Mouse (Mus musculus) liver, embryonic 13.5 days (tissue): ENCODE measurements around the gene F830045P16Rik. TPM values are rescaled to one million over a fixed set of nuclear protein-coding genes. Genes with fewer than 3 reads are reported as not detected.
"Not testable (repeated sequence)": the region's sequence is repeated elsewhere in the genome, so short reads cannot be mapped to it uniquely, and the experiment has no call there.

Experiments
- ATAC-seq: fragments of 200-750 bp; cut with Nextera tagmentation; 2 replicates; pipeline ENCODE4 v1.8.0; 2017; ENCODE audit warnings: low read depth, mild to moderate bottlenecking, moderate number of reproducible peaks, moderate library complexity
- DNase-seq: peaks from one replicate; pipeline ENCODE4 v3.0.0; 2022
- H3K27ac ChIP-seq: fragments of 300-500 bp; sonication (generic); 2 replicates; pipeline ENCODE4 v1.5.1; 2015; ENCODE audit warnings: moderate library complexity, mild to moderate bottlenecking, inconsistent platforms
- H3K27me3 ChIP-seq: fragments of 300-500 bp; sonication (generic); 2 replicates; pipeline ENCODE4 v1.6.1; 2015; ENCODE audit warnings: mild to moderate bottlenecking, inconsistent platforms
- H3K36me3 ChIP-seq: fragments of 300-500 bp; sonication (generic); 2 replicates; pipeline ENCODE4 v1.6.1; 2015; ENCODE audit warnings: mild to moderate bottlenecking, inconsistent platforms
- H3K4me1 ChIP-seq: fragments of 300-500 bp; sonication (generic); replicated peaks from 2 replicates; pipeline ENCODE4 v1.6.1; 2015; ENCODE audit warnings: inconsistent platforms
- H3K4me2 ChIP-seq: fragments of 300-500 bp; sonication (generic); 2 replicates; pipeline ENCODE4 v1.6.1; 2015; ENCODE audit warnings: inconsistent platforms, mild to moderate bottlenecking, moderate library complexity
- H3K4me3 ChIP-seq: fragments of 300-500 bp; sonication (generic); replicated peaks from 2 replicates; pipeline ENCODE4 v1.5.1; 2015; ENCODE audit warnings: mild to moderate bottlenecking, inconsistent platforms
- H3K9ac ChIP-seq: fragments of 300-500 bp; sonication (generic); 2 replicates; pipeline ENCODE4 v1.6.1; 2015; ENCODE audit warnings: mild to moderate bottlenecking, inconsistent platforms
- H3K9me3 ChIP-seq: fragments of 300-500 bp; sonication (generic); replicated peaks from 2 replicates; pipeline ENCODE4 v1.6.1; 2016; ENCODE audit warnings: inconsistent platforms
- WGBS: fragments of 180-500 bp; shearing (Covaris S2); methylation state at CpG from one replicate; pipeline ENCODE4 v1.1.7; 2015; ENCODE audit not compliant: insufficient replicate concordance; 5-methylcytosine and 5-hydroxymethylcytosine counted together
- polyA plus RNA-seq: library from polyadenylated mRNA; unstranded; fragments of >200 nt; fragmentation: Nextera tagmentation; extraction: Ambion mirVana; gene quantifications from 2 replicates; pipeline ENCODE4 v1.2.1, GENCODE M21; 2015

The F830045P16Rik gene
- polyA plus RNA-seq, 1 experiment from 2014 or later = not detected

GRCm38 (mm10) chr2:129470839-129471238, 65.6 kb downstream of the F830045P16Rik start:
- H3K9me3 ChIP-seq = no peaks in the 10 kb centered on the region
- no peaks in the 10 kb centered on the region for H3K36me3 ChIP-seq
- ATAC-seq = peak; percentile 53; the same call in 1 of the 2 replicates
- no peak overlapping the region for H3K9ac ChIP-seq
- DNase-seq = no peak
- H3K4me3 ChIP-seq = no peak overlapping the region
- no peaks in the 10 kb centered on the region for H3K27me3 ChIP-seq
- peaks cover 5% of the 10 kb centered on the region; the same call in 1 of the 2 replicates for H3K4me1 ChIP-seq
- H3K27ac ChIP-seq = no peak overlapping the region
- WGBS = 25% methylated on average over 2 of the region's 2 CpGs
- no peak overlapping the region for H3K4me2 ChIP-seq

GRCm38 (mm10) chr2:129438772-129439171, 97.6 kb downstream of the F830045P16Rik start:
- H3K36me3 ChIP-seq, H3K4me3 ChIP-seq, H3K27me3 ChIP-seq, H3K9me3 ChIP-seq, H3K4me2 ChIP-seq, H3K4me1 ChIP-seq, DNase-seq, H3K9ac ChIP-seq, ATAC-seq, H3K27ac ChIP-seq: not testable (repeated sequence)
- WGBS = 59% methylated on average over 1 of the region's 1 CpGs

- Histone ChIP-seq H3K4me1 (no peaks in the 10 kb centered on the region), H3K27me3 (no peaks in the 10 kb centered on the region), H3K4me2 (no peak overlapping the region), H3K9ac (no peak overlapping the region), H3K4me3 (no peak overlapping the region), H3K9me3 (no peaks in the 10 kb centered on the region), H3K27ac (no peak overlapping the region), H3K36me3 (no peaks in the 10 kb centered on the region)
- ATAC-seq (no peak), DNase-seq (no peak)
- WGBS = 29% methylated on average over 1 of the region's 1 CpGs
Observed at GRCm38 (mm10) chr2:129435154-129435553, 101.2 kb downstream of the F830045P16Rik start.

GRCm38 (mm10) chr2:129423741-129424140, 112.7 kb downstream of the F830045P16Rik start:
- no peak for DNase-seq

GRCm38 (mm10) chr2:129420897-129421561, 115.4 kb downstream of the F830045P16Rik start:
- Histone ChIP-seq H3K4me3 (no peak overlapping the region), H3K4me1 (peaks cover 3% of the 10 kb centered on the region; the same call in 1 of the 2 replicates), H3K36me3 (no peaks in the 10 kb centered on the region), H3K27ac (no peak overlapping the region), H3K9ac (no peak overlapping the region), H3K9me3 (no peaks in the 10 kb centered on the region), H3K27me3 (no peaks in the 10 kb centered on the region), H3K4me2 (no peak overlapping the region)
- 28% methylated on average over 10 of the region's 10 CpGs for WGBS
- peak; percentile 86 for ATAC-seq
- DNase-seq = peak; percentile 22

More at GRCm38 (mm10) chr2:129423741-129424140, 112.7 kb downstream of the F830045P16Rik start:
- Histone ChIP-seq H3K4me3 (no peak overlapping the region), H3K27ac (no peak overlapping the region), H3K9ac (no peak overlapping the region), H3K36me3 (no peaks in the 10 kb centered on the region), H3K27me3 (no peaks in the 10 kb centered on the region), H3K4me2 (no peak overlapping the region), H3K4me1 (peaks cover 3% of the 10 kb centered on the region; the same call in 1 of the 2 replicates), H3K9me3 (no peaks in the 10 kb centered on the region)
- WGBS = 61% methylated on average over 3 of the region's 3 CpGs
- no peak for ATAC-seq

GRCm38 (mm10) chr2:129419361-129419880, 117.0 kb downstream of the F830045P16Rik start:
- 76% methylated on average over 3 of the region's 3 CpGs for WGBS
- Histone ChIP-seq H3K27ac (no peak overlapping the region), H3K4me1 (peaks cover 3% of the 10 kb centered on the region; the same call in 1 of the 2 replicates), H3K4me2 (no peak overlapping the region), H3K36me3 (no peaks in the 10 kb centered on the region), H3K9ac (no peak overlapping the region), H3K27me3 (no peaks in the 10 kb centered on the region), H3K9me3 (no peaks in the 10 kb centered on the region), H3K4me3 (no peak overlapping the region)
- DNase-seq (no peak), ATAC-seq (no peak)

GRCm38 (mm10) chr2:129414593-129414992, 121.8 kb downstream of the F830045P16Rik start:
- no peak overlapping the region for H3K27ac ChIP-seq
- H3K9ac ChIP-seq = no peak overlapping the region
- H3K36me3 ChIP-seq = no peaks in the 10 kb centered on the region
- 59% methylated on average over 3 of the region's 3 CpGs for WGBS
- H3K4me1 ChIP-seq = no peaks in the 10 kb centered on the region
- H3K4me3 ChIP-seq = no peak overlapping the region
- H3K9me3 ChIP-seq = no peaks in the 10 kb centered on the region
- DNase-seq (no peak), ATAC-seq (no peak)
- H3K27me3 ChIP-seq = no peaks in the 10 kb centered on the region
- H3K4me2 ChIP-seq = no peak overlapping the region

- no peaks in the 10 kb centered on the region for H3K4me1 ChIP-seq
- H3K4me3 ChIP-seq = no peak overlapping the region
- no peaks in the 10 kb centered on the region for H3K9me3 ChIP-seq
- H3K27me3 ChIP-seq = no peaks in the 10 kb centered on the region
- DNase-seq (no peak), ATAC-seq (no peak)
- no peak overlapping the region for H3K27ac ChIP-seq
- H3K4me2 ChIP-seq = no peak overlapping the region
- no peak overlapping the region for H3K9ac ChIP-seq
- 25% methylated on average over 6 of the region's 6 CpGs for WGBS
- no peaks in the 10 kb centered on the region for H3K36me3 ChIP-seq
Observed at GRCm38 (mm10) chr2:129413488-129413887, 122.9 kb downstream of the F830045P16Rik start.

- no peak for ATAC-seq
- H3K4me2 ChIP-seq = no peak overlapping the region
- DNase-seq = no peak
- H3K9me3 ChIP-seq = no peaks in the 10 kb centered on the region
- H3K9ac ChIP-seq = no peak overlapping the region
- no peaks in the 10 kb centered on the region for H3K36me3 ChIP-seq
- no peak overlapping the region for H3K4me3 ChIP-seq
- H3K27me3 ChIP-seq = no peaks in the 10 kb centered on the region
- 47% methylated on average over 3 of the region's 3 CpGs for WGBS
- H3K27ac ChIP-seq = no peak overlapping the region
- peaks cover 5% of the 10 kb centered on the region for H3K4me1 ChIP-seq
Observed at GRCm38 (mm10) chr2:129411651-129412050, 124.8 kb downstream of the F830045P16Rik start.

- Histone ChIP-seq H3K27me3 (no peaks in the 10 kb centered on the region), H3K36me3 (no peaks in the 10 kb centered on the region), H3K4me2 (no peak overlapping the region), H3K4me1 (peaks cover 5% of the 10 kb centered on the region), H3K9me3 (no peaks in the 10 kb centered on the region), H3K9ac (no peak overlapping the region), H3K4me3 (no peak overlapping the region), H3K27ac (no peak overlapping the region)
- ATAC-seq (no peak), DNase-seq (no peak)
- 63% methylated on average over 7 of the region's 7 CpGs for WGBS
Observed at GRCm38 (mm10) chr2:129410344-129410743, 126.1 kb downstream of the F830045P16Rik start.

- WGBS = 14% methylated on average over 18 of the region's 18 CpGs
- Histone ChIP-seq H3K4me3 (no peak overlapping the region), H3K4me2 (no peak overlapping the region), H3K27ac (no peak overlapping the region), H3K27me3 (no peaks in the 10 kb centered on the region), H3K9ac (no peak overlapping the region), H3K36me3 (no peaks in the 10 kb centered on the region), H3K9me3 (no peaks in the 10 kb centered on the region), H3K4me1 (peaks cover 5% of the 10 kb centered on the region)
- DNase-seq = peak; percentile 34
- ATAC-seq = no peak
Observed at GRCm38 (mm10) chr2:129408476-129408875, 127.9 kb downstream of the F830045P16Rik start.
